Mouse (Mus musculus) stomach, embryonic 15.5 days (tissue): ENCODE data around the gene H2al1m. TPM values are rescaled to one million over a fixed set of nuclear protein-coding genes. Genes with fewer than 3 reads are reported as not detected.

Source experiments
- polyA plus RNA-seq: library from polyadenylated mRNA; unstranded; fragments of >200 nt; fragmentation: Nextera tagmentation; extraction: Ambion mirVana; gene quantifications from 2 replicates; pipeline ENCODE4 v1.2.1, GENCODE M21; 2015

The H2al1m gene
- polyA plus RNA-seq, 1 experiment from 2014 or later: 0.32 TPM

Other genes with a start within 250 kb of the H2al1m start
- not detected in 2 replicates for gene Fthl17f, start 220.7 kb upstream of the H2al1m start, polyA plus RNA-seq
- not detected in 2 replicates for gene 4930402K13Rik, start 179.2 kb upstream of the H2al1m start, polyA plus RNA-seq
- gene Lancl3, start 83.9 kb upstream of the H2al1m start, polyA plus RNA-seq: 1.7 and 1.9 TPM in 2 replicates
- 0.39 TPM in 1 of 2 replicates, not detected in the other for gene Gm14862, start 26.9 kb upstream of the H2al1m start, polyA plus RNA-seq
- gene Xk, start 11.0 kb upstream of the H2al1m start, polyA plus RNA-seq: 4.8 and 4.9 TPM in 2 replicates
- gene H2al1k, start 66.9 kb downstream of the H2al1m start, polyA plus RNA-seq: not detected in 2 replicates
- 6.4 and 7.0 TPM in 2 replicates for gene Cybb, start 204.0 kb downstream of the H2al1m start, polyA plus RNA-seq